Mouse (Mus musculus) forebrain, embryonic 16.5 days (tissue): Measurements from ENCODE around the gene Rps3. TPM values are rescaled to one million over a fixed set of nuclear protein-coding genes. Genes with fewer than 3 reads are reported as not detected.

ENCODE experiments used
- ATAC-seq: fragments of 200-750 bp; cut with Nextera tagmentation; 2 replicates; pipeline ENCODE4 v1.8.0; 2017; ENCODE audit warnings: mild to moderate bottlenecking, moderate library complexity
- H3K27ac ChIP-seq: fragments of 300-500 bp; sonication (generic); 2 replicates; pipeline ENCODE4 v1.5.1; 2014; ENCODE audit warnings: low read length, control low read depth
- H3K27me3 ChIP-seq: fragments of 300-500 bp; sonication (generic); replicated peaks from 2 replicates; pipeline ENCODE4 v1.6.1; 2014; ENCODE audit warnings: low read length; ENCODE audit not compliant: control insufficient read depth, insufficient read depth
- H3K36me3 ChIP-seq: fragments of 300-500 bp; sonication (generic); 2 replicates; pipeline ENCODE4 v1.6.1; 2014; ENCODE audit not compliant: control insufficient read depth, insufficient read depth
- H3K4me1 ChIP-seq: fragments of 300-500 bp; sonication (generic); replicated peaks from 2 replicates; pipeline ENCODE4 v1.6.1; 2014; ENCODE audit warnings: low read length; ENCODE audit not compliant: control insufficient read depth, insufficient read depth
- H3K4me2 ChIP-seq: fragments of 300-500 bp; sonication (generic); 2 replicates; pipeline ENCODE4 v1.6.1; 2014; ENCODE audit warnings: mild to moderate bottlenecking, low read length, control low read depth
- H3K4me3 ChIP-seq: fragments of 300-500 bp; sonication (generic); replicated peaks from 2 replicates; pipeline ENCODE4 v1.5.1; 2014; ENCODE audit warnings: mild to moderate bottlenecking, low read length, control low read depth
- H3K9ac ChIP-seq: fragments of 300-500 bp; sonication (generic); replicated peaks from 2 replicates; pipeline ENCODE4 v1.6.1; 2014; ENCODE audit warnings: low read depth, low read length, control low read depth
- H3K9me3 ChIP-seq: fragments of 300-500 bp; sonication (generic); 2 replicates; pipeline ENCODE4 v1.6.1; 2016; ENCODE audit warnings: low read length; ENCODE audit not compliant: control insufficient read depth
- WGBS: fragments of 180-500 bp; shearing (Covaris S2); extraction: QIAGEN DNeasy Blood & Tissue Kit; methylation state at CpG from one replicate; pipeline ENCODE4 v1.1.7; 2014; 5-methylcytosine and 5-hydroxymethylcytosine counted together
- polyA plus RNA-seq: library from polyadenylated mRNA; unstranded; fragments of >200 nt; fragmentation: Nextera tagmentation; extraction: Ambion mirVana; gene quantifications from 2 replicates; pipeline ENCODE4 v1.2.1, GENCODE M21; 2015

The Rps3 gene
- polyA plus RNA-seq, result 503 and 525 TPM in 2 replicates

- ATAC-seq, result peak; percentile 97
- Histone ChIP-seq H3K4me3 (peak within 1 kb of the TSS; percentile 95), H3K4me1 (peaks cover 35% of the 10 kb centered on the region), H3K27ac (peak within 1 kb of the TSS; percentile 76), H3K9me3 (no peaks in the 10 kb centered on the region), H3K9ac (peak within 1 kb of the TSS; percentile 87), H3K36me3 (peaks cover 28% of the 10 kb centered on the region), H3K4me2 (peak within 1 kb of the TSS; percentile 74), H3K27me3 (peaks cover 5% of the 10 kb centered on the region)
- WGBS, result under 1% methylated on average over 45 of the region's 45 CpGs
These were observed at the start of gene Rps3 for GRCm38 (mm10) chr7:99483271-99483923. Rps3 (minus strand) TSS chr7:99483738.

GRCm38 (mm10) chr7:99532526-99532925 lies 49.0 kb upstream of the Rps3 start:
- Histone ChIP-seq H3K4me2 (no peak overlapping the region), H3K9me3 (no peaks in the 10 kb centered on the region), H3K27ac (no peak overlapping the region), H3K4me3 (no peak overlapping the region), H3K4me1 (peaks cover 25% of the 10 kb centered on the region), H3K9ac (no peak overlapping the region), H3K36me3 (no peaks in the 10 kb centered on the region), H3K27me3 (no peaks in the 10 kb centered on the region)
- 84% methylated on average over 4 of the region's 4 CpGs for WGBS
- ATAC-seq, result no peak

- no peak overlapping the region for H3K4me3 ChIP-seq
- H3K9ac ChIP-seq, result no peak overlapping the region
- WGBS, result 90% methylated on average over 3 of the region's 3 CpGs
- no peak overlapping the region for H3K27ac ChIP-seq
- no peaks in the 10 kb centered on the region for H3K36me3 ChIP-seq
- H3K9me3 ChIP-seq, result no peaks in the 10 kb centered on the region
- no peak for ATAC-seq
- peaks cover 15% of the 10 kb centered on the region for H3K4me1 ChIP-seq
- H3K4me2 ChIP-seq, result no peak overlapping the region
- H3K27me3 ChIP-seq, result no peaks in the 10 kb centered on the region
These were observed 48.0 kb upstream of the Rps3 start for GRCm38 (mm10) chr7:99531408-99531970.

- ATAC-seq, result no peak
- 52% methylated on average over 5 of the region's 5 CpGs for WGBS
These were observed 45.9 kb upstream of the Rps3 start for GRCm38 (mm10) chr7:99529410-99529809.

GRCm38 (mm10) chr7:99528547-99528946 lies 45.0 kb upstream of the Rps3 start:
- no peaks in the 10 kb centered on the region for H3K9me3 ChIP-seq
- no peak overlapping the region for H3K9ac ChIP-seq
- 54% methylated on average over 2 of the region's 2 CpGs for WGBS
- H3K4me1 ChIP-seq, result no peaks in the 10 kb centered on the region
- H3K27me3 ChIP-seq, result no peaks in the 10 kb centered on the region
- no peak overlapping the region for H3K4me3 ChIP-seq
- H3K36me3 ChIP-seq, result no peaks in the 10 kb centered on the region
- H3K4me2 ChIP-seq, result no peak overlapping the region
- no peak overlapping the region for H3K27ac ChIP-seq
- no peak for ATAC-seq

More at GRCm38 (mm10) chr7:99529410-99529809, 45.9 kb upstream of the Rps3 start:
- Histone ChIP-seq H3K27ac (no peak overlapping the region), H3K9me3 (no peaks in the 10 kb centered on the region), H3K4me3 (no peak overlapping the region), H3K36me3 (no peaks in the 10 kb centered on the region), H3K4me1 (peaks cover 4% of the 10 kb centered on the region), H3K4me2 (no peak overlapping the region), H3K27me3 (no peaks in the 10 kb centered on the region), H3K9ac (no peak overlapping the region)

- no peaks in the 10 kb centered on the region for H3K9me3 ChIP-seq
- no peaks in the 10 kb centered on the region for H3K36me3 ChIP-seq
- no peaks in the 10 kb centered on the region for H3K4me1 ChIP-seq
- H3K27me3 ChIP-seq, result no peaks in the 10 kb centered on the region
- H3K27ac ChIP-seq, result no peak overlapping the region
- no peak overlapping the region for H3K9ac ChIP-seq
- WGBS, result 75% methylated on average over 1 of the region's 1 CpGs
- H3K4me2 ChIP-seq, result no peak overlapping the region
- H3K4me3 ChIP-seq, result no peak overlapping the region
- no peak for ATAC-seq
These were observed 40.3 kb upstream of the Rps3 start for GRCm38 (mm10) chr7:99523837-99524236.

GRCm38 (mm10) chr7:99523121-99523520 lies 39.6 kb upstream of the Rps3 start:
- Histone ChIP-seq H3K4me1 (no peaks in the 10 kb centered on the region), H3K4me2 (no peak overlapping the region), H3K9me3 (no peaks in the 10 kb centered on the region), H3K27ac (no peak overlapping the region), H3K4me3 (no peak overlapping the region), H3K9ac (no peak overlapping the region), H3K27me3 (no peaks in the 10 kb centered on the region), H3K36me3 (no peaks in the 10 kb centered on the region)
- ATAC-seq, result no peak
- 81% methylated on average over 8 of the region's 8 CpGs for WGBS

GRCm38 (mm10) chr7:99518954-99519644 lies 35.6 kb upstream of the Rps3 start:
- H3K9ac ChIP-seq, result no peak overlapping the region
- no peaks in the 10 kb centered on the region for H3K27me3 ChIP-seq
- H3K27ac ChIP-seq, result no peak overlapping the region
- no peak overlapping the region for H3K4me3 ChIP-seq
- no peak overlapping the region for H3K4me2 ChIP-seq
- ATAC-seq, result no peak
- no peaks in the 10 kb centered on the region for H3K36me3 ChIP-seq
- H3K9me3 ChIP-seq, result no peaks in the 10 kb centered on the region
- H3K4me1 ChIP-seq, result no peaks in the 10 kb centered on the region
- 62% methylated on average over 4 of the region's 4 CpGs for WGBS

- no peaks in the 10 kb centered on the region for H3K4me1 ChIP-seq
- no peaks in the 10 kb centered on the region for H3K36me3 ChIP-seq
- H3K27me3 ChIP-seq, result no peaks in the 10 kb centered on the region
- 81% methylated on average over 3 of the region's 3 CpGs for WGBS
- no peak overlapping the region for H3K9ac ChIP-seq
- H3K4me3 ChIP-seq, result no peak overlapping the region
- no peaks in the 10 kb centered on the region for H3K9me3 ChIP-seq
- H3K27ac ChIP-seq, result no peak overlapping the region
- no peak for ATAC-seq
- H3K4me2 ChIP-seq, result no peak overlapping the region
These were observed 33.2 kb upstream of the Rps3 start for GRCm38 (mm10) chr7:99516814-99517157.
